Mouse (Mus musculus) lung, embryonic 15.5 days (tissue): ENCODE results near the gene Dusp3. TPM values are rescaled to one million over a fixed set of nuclear protein-coding genes. Genes with fewer than 3 reads are reported as not detected.

Source experiments
- ATAC-seq: fragments of 200-750 bp; cut with Nextera tagmentation; 2 replicates; pipeline ENCODE4 v1.8.0; 2017; ENCODE audit warnings: moderate number of reproducible peaks, borderline replicate concordance; ENCODE audit not compliant: low FRiP score, low TSS enrichment; ENCODE audit errors: extremely low read depth
- H3K27ac ChIP-seq: fragments of 300-500 bp; sonication (generic); 2 replicates; pipeline ENCODE4 v1.5.1; 2015; ENCODE audit warnings: moderate library complexity, mild to moderate bottlenecking, inconsistent platforms
- H3K27me3 ChIP-seq: fragments of 300-500 bp; sonication (generic); 2 replicates; pipeline ENCODE4 v1.6.1; 2015; ENCODE audit warnings: inconsistent platforms
- H3K36me3 ChIP-seq: fragments of 300-500 bp; sonication (generic); 2 replicates; pipeline ENCODE4 v1.6.1; 2015; ENCODE audit warnings: inconsistent platforms
- H3K4me1 ChIP-seq: fragments of 300-500 bp; sonication (generic); 2 replicates; pipeline ENCODE4 v1.6.1; 2015; ENCODE audit warnings: inconsistent platforms
- H3K4me2 ChIP-seq: fragments of 300-500 bp; sonication (generic); 2 replicates; pipeline ENCODE4 v1.6.1; 2015; ENCODE audit warnings: inconsistent platforms, mild to moderate bottlenecking, moderate library complexity
- H3K4me3 ChIP-seq: fragments of 300-500 bp; sonication (generic); 2 replicates; pipeline ENCODE4 v1.5.1; 2015; ENCODE audit warnings: mild to moderate bottlenecking, inconsistent platforms
- H3K9ac ChIP-seq: fragments of 300-500 bp; sonication (generic); 2 replicates; pipeline ENCODE4 v1.6.1; 2015; ENCODE audit warnings: inconsistent platforms
- H3K9me3 ChIP-seq: fragments of 300-500 bp; sonication (generic); 2 replicates; pipeline ENCODE4 v1.6.1; 2016; ENCODE audit warnings: inconsistent platforms
- WGBS: fragments of 180-500 bp; shearing (Covaris S2); methylation state at CpG from one replicate; pipeline ENCODE4 v1.1.7; 2015; 5-methylcytosine and 5-hydroxymethylcytosine counted together
- polyA plus RNA-seq: library from polyadenylated mRNA; unstranded; fragments of >200 nt; fragmentation: Nextera tagmentation; extraction: Ambion mirVana; gene quantifications from 2 replicates; pipeline ENCODE4 v1.2.1, GENCODE M21; 2015

Gene Dusp3
- polyA plus RNA-seq, 1 experiment from 2014 or later: 20.0 TPM

GRCm38 (mm10) chr11:101957476-101957875 lies 29.3 kb downstream of the Dusp3 start:
- Histone ChIP-seq H3K9ac (no peak overlapping the region), H3K4me2 (no peak overlapping the region), H3K27ac (no peak overlapping the region), H3K9me3 (no peaks in the 10 kb centered on the region), H3K4me3 (no peak overlapping the region), H3K27me3 (peaks cover 35% of the 10 kb centered on the region), H3K36me3 (no peaks in the 10 kb centered on the region), H3K4me1 (peaks cover 14% of the 10 kb centered on the region)
- ATAC-seq: no peak
- WGBS: 44% methylated on average over 5 of the region's 5 CpGs

- Histone ChIP-seq H3K4me3 (no peak overlapping the region), H3K36me3 (no peaks in the 10 kb centered on the region), H3K9ac (no peak overlapping the region), H3K4me1 (peaks cover 21% of the 10 kb centered on the region), H3K27ac (peak overlapping the region; percentile 62), H3K9me3 (no peaks in the 10 kb centered on the region), H3K27me3 (peaks cover 6% of the 10 kb centered on the region; the same call in 1 of the 2 replicates), H3K4me2 (peak overlapping the region; percentile 42)
- 35% methylated on average over 4 of the region's 4 CpGs for WGBS
- no peak for ATAC-seq
Observed at GRCm38 (mm10) chr11:101953441-101953840, 33.4 kb downstream of the Dusp3 start.

GRCm38 (mm10) chr11:101952541-101953341 lies 34.1 kb downstream of the Dusp3 start:
- Histone ChIP-seq H3K4me1 (peaks cover 21% of the 10 kb centered on the region), H3K9ac (no peak overlapping the region), H3K4me2 (peak overlapping the region; percentile 42), H3K27me3 (peaks cover 6% of the 10 kb centered on the region; the same call in 1 of the 2 replicates), H3K36me3 (no peaks in the 10 kb centered on the region), H3K4me3 (no peak overlapping the region), H3K27ac (peak overlapping the region; percentile 62), H3K9me3 (no peaks in the 10 kb centered on the region)
- WGBS: 13% methylated on average over 24 of the region's 24 CpGs
- peak; percentile 72; the same call in 1 of the 2 replicates for ATAC-seq

- Histone ChIP-seq H3K4me1 (peaks cover 21% of the 10 kb centered on the region), H3K9me3 (no peaks in the 10 kb centered on the region), H3K4me2 (no peak overlapping the region), H3K27ac (no peak overlapping the region), H3K27me3 (peaks cover 6% of the 10 kb centered on the region; the same call in 1 of the 2 replicates), H3K4me3 (no peak overlapping the region), H3K36me3 (no peaks in the 10 kb centered on the region), H3K9ac (no peak overlapping the region)
- 72% methylated on average over 5 of the region's 5 CpGs for WGBS
- no peak for ATAC-seq
Observed at GRCm38 (mm10) chr11:101950021-101950420, 36.8 kb downstream of the Dusp3 start.

- Histone ChIP-seq H3K27me3 (peaks cover 4% of the 10 kb centered on the region; the same call in 1 of the 2 replicates), H3K4me2 (no peak overlapping the region), H3K9ac (no peak overlapping the region), H3K9me3 (no peaks in the 10 kb centered on the region), H3K27ac (no peak overlapping the region), H3K4me3 (no peak overlapping the region), H3K4me1 (0 out of 2 replicates have a peak, but pooled peaks cover 2% of the 10 kb centered on the region), H3K36me3 (no peaks in the 10 kb centered on the region)
- no peak for ATAC-seq
- 26% methylated on average over 5 of the region's 5 CpGs for WGBS
Observed at GRCm38 (mm10) chr11:101946525-101946924, 40.3 kb downstream of the Dusp3 start.

GRCm38 (mm10) chr11:101943055-101943454 lies 43.8 kb downstream of the Dusp3 start:
- ATAC-seq: no peak
- H3K27me3 ChIP-seq: peaks cover 5% of the 10 kb centered on the region; the same call in 1 of the 2 replicates
- no peak overlapping the region for H3K9ac ChIP-seq
- H3K4me1 ChIP-seq: 0 out of 2 replicates have a peak, but pooled peaks cover 2% of the 10 kb centered on the region
- no peak overlapping the region for H3K4me3 ChIP-seq
- no peak overlapping the region for H3K27ac ChIP-seq
- H3K36me3 ChIP-seq: no peaks in the 10 kb centered on the region
- no peaks in the 10 kb centered on the region for H3K9me3 ChIP-seq
- H3K4me2 ChIP-seq: no peak overlapping the region
- 24% methylated on average over 3 of the region's 3 CpGs for WGBS

- Histone ChIP-seq H3K27ac (no peak overlapping the region), H3K27me3 (peaks cover 11% of the 10 kb centered on the region; the same call in 1 of the 2 replicates), H3K36me3 (no peaks in the 10 kb centered on the region), H3K9ac (peak overlapping the region; percentile 47), H3K4me2 (peak overlapping the region; percentile 89), H3K9me3 (no peaks in the 10 kb centered on the region), H3K4me1 (peaks cover 6% of the 10 kb centered on the region), H3K4me3 (peak overlapping the region; percentile 37)
- WGBS: 1% methylated on average over 32 of the region's 32 CpGs
- ATAC-seq: 0 out of 2 replicates have a peak, but pooled peaks have one; percentile 61
Observed at GRCm38 (mm10) chr11:101937108-101937507, 49.7 kb downstream of the Dusp3 start.

GRCm38 (mm10) chr11:101936421-101936820 lies 50.4 kb downstream of the Dusp3 start:
- Histone ChIP-seq H3K9me3 (no peaks in the 10 kb centered on the region), H3K36me3 (no peaks in the 10 kb centered on the region), H3K4me1 (peaks cover 6% of the 10 kb centered on the region), H3K4me3 (no peak overlapping the region), H3K9ac (no peak overlapping the region), H3K27ac (no peak overlapping the region), H3K4me2 (peak overlapping the region; percentile 89), H3K27me3 (peaks cover 11% of the 10 kb centered on the region; the same call in 1 of the 2 replicates)
- ATAC-seq: no peak
- WGBS: 40% methylated on average over 7 of the region's 7 CpGs

- Histone ChIP-seq H3K27ac (no peak overlapping the region), H3K9me3 (no peaks in the 10 kb centered on the region), H3K9ac (no peak overlapping the region), H3K4me2 (no peak overlapping the region), H3K4me1 (peaks cover 6% of the 10 kb centered on the region), H3K27me3 (peaks cover 11% of the 10 kb centered on the region; the same call in 1 of the 2 replicates), H3K4me3 (no peak overlapping the region), H3K36me3 (no peaks in the 10 kb centered on the region)
- ATAC-seq: no peak
- WGBS: 77% methylated on average over 3 of the region's 3 CpGs
Observed at GRCm38 (mm10) chr11:101935743-101936142, 51.1 kb downstream of the Dusp3 start.

GRCm38 (mm10) chr11:101931978-101932377 lies 54.8 kb downstream of the Dusp3 start:
- H3K4me1 ChIP-seq: peaks cover 3% of the 10 kb centered on the region
- H3K27ac ChIP-seq: no peak overlapping the region
- no peaks in the 10 kb centered on the region for H3K9me3 ChIP-seq
- no peaks in the 10 kb centered on the region for H3K36me3 ChIP-seq
- ATAC-seq: no peak
- H3K4me2 ChIP-seq: no peak overlapping the region
- H3K4me3 ChIP-seq: no peak overlapping the region
- no peaks in the 10 kb centered on the region; the same call in 1 of the 2 replicates for H3K27me3 ChIP-seq
- no peak overlapping the region for H3K9ac ChIP-seq
- 40% methylated on average over 4 of the region's 4 CpGs for WGBS

- no peak overlapping the region for H3K27ac ChIP-seq
- no peak overlapping the region for H3K4me2 ChIP-seq
- no peaks in the 10 kb centered on the region for H3K9me3 ChIP-seq
Observed at GRCm38 (mm10) chr11:101928030-101928762, 58.6 kb downstream of the Dusp3 start.

More at GRCm38 (mm10) chr11:101928030-101928762, 58.6 kb downstream of the Dusp3 start:
- Histone ChIP-seq H3K9ac (no peak overlapping the region), H3K4me3 (no peak overlapping the region), H3K27me3 (no peaks in the 10 kb centered on the region; the same call in 1 of the 2 replicates), H3K36me3 (no peaks in the 10 kb centered on the region), H3K4me1 (no peaks in the 10 kb centered on the region)
- ATAC-seq: no peak
- WGBS: 27% methylated on average over 25 of the region's 25 CpGs
